Comparison of ENCODE assay signal across 8 mouse cellular contexts in the genomic region with DNA sequence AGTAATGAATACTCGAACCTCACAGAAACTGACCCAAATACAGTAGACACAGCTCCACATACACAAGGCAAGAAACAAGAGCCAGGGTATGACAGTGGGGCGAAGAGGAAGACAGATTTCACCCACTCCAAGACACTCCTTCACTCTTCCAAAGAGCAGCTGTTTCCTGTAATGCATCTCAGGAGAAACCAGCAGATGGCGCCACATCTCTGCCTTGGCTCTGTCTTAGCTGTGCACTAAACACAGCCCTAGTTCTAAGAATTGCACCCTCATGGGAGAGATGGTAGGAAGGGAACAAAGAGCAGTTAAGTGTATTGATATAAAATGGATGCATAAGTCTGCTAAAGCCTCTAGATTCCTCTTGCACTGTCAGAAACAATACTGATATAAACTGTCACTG. TPM values are rescaled to one million over a fixed set of nuclear protein-coding genes. Genes with fewer than 3 reads are reported as not detected.
DNase-seq lines count a peak whose midpoint lies in the region; ATAC-seq and TF ChIP-seq lines count a peak whose summit lies in the region.

No protein-coding gene starts in this region.

- no peaks in the 10 kb centered on the region for H3K9me3 ChIP-seq in ES-E14 (ENCODE audit: control insufficient read depth, insufficient read depth, low read depth, low read length)
- H3K9me3 ChIP-seq in forebrain, embryonic 12.5 days: no peaks in the 10 kb centered on the region
- no peaks in the 10 kb centered on the region for H3K9me3 ChIP-seq in liver, postnatal 0 days (ENCODE audit: low read length)

- no peaks in the 10 kb centered on the region for H3K4me1 ChIP-seq in ES-E14 (ENCODE audit: control insufficient read depth in 2 of 2, insufficient read depth in 2 of 2, low read length in 2 of 2, poor library complexity in 1 of 2)
- no peaks in the 10 kb centered on the region for H3K4me1 ChIP-seq in forebrain, embryonic 12.5 days
- peaks cover 9% of the 10 kb centered on the region for H3K4me1 ChIP-seq in liver, postnatal 0 days (ENCODE audit: insufficient read depth)

- peak; percentile 64 for DNase-seq in ES-E14 (ENCODE audit: low read depth, low spot score)
- DNase-seq in c-Kit-positive CD71-positive TER-119-positive erythroid progenitor cells, embryonic 14.5 days (ENCODE audit: low spot score): peak; percentile 76
- peak; percentile 82 to 86 for DNase-seq in heart, postnatal 36 days
- DNase-seq in layer of hippocampus, adult 11-12 months (ENCODE audit: low spot score): peak; percentile 88
- DNase-seq in liver, postnatal 0 days: peak; percentile 84
- peak; percentile 91 for DNase-seq in testis, postnatal 10 days (ENCODE audit: low spot score)

- H3K36me3 ChIP-seq in ES-E14 (ENCODE audit: control insufficient read depth, insufficient read depth, low read length, poor library complexity, severe bottlenecking): peaks cover 54% of the 10 kb centered on the region
- H3K36me3 ChIP-seq in forebrain, embryonic 12.5 days (replicated peaks): peaks cover 91% of the 10 kb centered on the region
- peaks cover 86% of the 10 kb centered on the region for H3K36me3 ChIP-seq in liver, postnatal 0 days (replicated peaks; ENCODE audit: insufficient read depth, low read length)

- no peaks in the 10 kb centered on the region for H3K27me3 ChIP-seq in forebrain, embryonic 12.5 days
- H3K27me3 ChIP-seq in liver, postnatal 0 days (ENCODE audit: insufficient read depth, low read length): no peaks in the 10 kb centered on the region

- H3K27ac ChIP-seq in ES-E14 (ENCODE audit: insufficient read depth, low read depth, low read length, poor library complexity, severe bottlenecking): no peak overlapping the region
- H3K27ac ChIP-seq in forebrain, embryonic 12.5 days: 0 out of 2 replicates have a peak overlapping the region, but pooled peaks have one; percentile 42
- H3K27ac ChIP-seq in liver, postnatal 0 days (ENCODE audit: low read depth): no peak overlapping the region

- H3K4me2 ChIP-seq in forebrain, embryonic 12.5 days: no peak overlapping the region
- no peak overlapping the region for H3K4me2 ChIP-seq in liver, postnatal 0 days (ENCODE audit: low read depth, low read length)

- intact Hi-C loops in heart, postnatal 36 days (cut with DNase I): loop anchor here (1.0 kb wide), 3 partner anchors 88 to 207 kb away; no protein-coding TSS in a partner anchor

- H3K9ac ChIP-seq in ES-E14 (ENCODE audit: insufficient read depth, low read depth, low read length, poor library complexity, severe bottlenecking): no peak overlapping the region
- no peak overlapping the region for H3K9ac ChIP-seq in forebrain, embryonic 12.5 days
- no peak overlapping the region for H3K9ac ChIP-seq in liver, postnatal 0 days (replicated peaks)

- in situ Hi-C loops in ES-E14 (cut with MboI; ENCODE audit: low sequenced_read_pairs in 2 of 2, unreplicated experiment in 2 of 2): no loop called here

- peak; percentile 81 for ATAC-seq in forebrain, embryonic 12.5 days (ENCODE audit: low FRiP score)
- ATAC-seq in liver, postnatal 0 days: peak; percentile 74
- peak; percentile 63 for ATAC-seq in neutrophil, adult 5-6 weeks (ENCODE audit: extremely low read depth, insufficient number of reproducible peaks, low FRiP score, poor library complexity, severe bottlenecking)

- TF ChIP-seq EP300 in liver, postnatal 0 days (IDR thresholded peaks at IDR 0.05; ENCODE audit: low read depth): no peak

- WGBS in forebrain, embryonic 12.5 days: 46% methylated on average over 3 of the region's 3 CpGs
- 47% methylated on average over 3 of the region's 3 CpGs for WGBS in liver, postnatal 0 days (ENCODE audit: insufficient replicate concordance)

- TF ChIP-seq CTCF in liver, postnatal 0 days (IDR thresholded peaks at IDR 0.05; ENCODE audit: low read depth): peak; percentile 98

- H3K4me3 ChIP-seq in ES-E14 (ENCODE audit: insufficient read depth in 1 of 2, low read depth in 1 of 2, low read length in 2 of 2, poor library complexity in 1 of 2, severe bottlenecking in 1 of 2): no peak overlapping the region
- H3K4me3 ChIP-seq in forebrain, embryonic 12.5 days (replicated peaks): no peak overlapping the region
- no peak overlapping the region for H3K4me3 ChIP-seq in liver, postnatal 0 days (ENCODE audit: low read depth, low read length)

TF ChIP-seq in ES-E14, 5 proteins besides CTCF, POLR2A, EP300 and RAD21:
- no peak for TF ChIP-seq HCFC1 (IDR thresholded peaks at IDR 0.05; ENCODE audit: borderline replicate concordance, insufficient read depth, low read length)
- no peak for TF ChIP-seq MAFK (IDR thresholded peaks at IDR 0.05; ENCODE audit: insufficient read depth, low read depth, low read length)
- no peak for TF ChIP-seq CHD2 (IDR thresholded peaks at IDR 0.05; ENCODE audit: low read depth, low read length)
- TF ChIP-seq ZNF384 (IDR thresholded peaks at IDR 0.05; ENCODE audit: low read depth, low read length): peak; percentile 59; the same call in 1 of the 2 replicates
- peak; percentile 76; the same call in 1 of the 2 replicates for TF ChIP-seq ZC3H11A (IDR thresholded peaks at IDR 0.05; ENCODE audit: borderline replicate concordance, low read depth, low read length)

RNA-seq across cellular contexts. Expression of a gene that starts 20.1 kb away (rescaled TPM):
- total RNA-seq in ES-E14 (2012; rRNA removed): 59.0 and 73.4 TPM in 2 replicates
- 42.8 and 51.9 TPM in 2 replicates for polyA plus RNA-seq in forebrain, embryonic 12.5 days (2016; fragmentation: Nextera tagmentation; extraction: Ambion mirVana)
- 10 to 100 TPM; 23.4 to 26.2 TPM for total RNA-seq in heart, postnatal 36 days (2021)
- 8.2 and 9.1 TPM in 2 replicates for polyA plus RNA-seq in liver, postnatal 0 days (2015; fragmentation: Nextera tagmentation; extraction: Ambion mirVana)
- total RNA-seq in neutrophil, adult 5-6 weeks (2017): 43.8 and 44.3 TPM in 2 replicates

RNA-seq across cellular contexts. Expression of a gene that starts 29.2 kb away (rescaled TPM):
- 79.3 and 84.4 TPM in 2 replicates for total RNA-seq in ES-E14 (2012; rRNA removed)
- polyA plus RNA-seq in forebrain, embryonic 12.5 days (2016; fragmentation: Nextera tagmentation; extraction: Ambion mirVana): 81.8 TPM in 2 replicates
- total RNA-seq in heart, postnatal 36 days (2021): 100 to 1,000 TPM in 1 of 2 experiments, 10 to 100 TPM in 1; 96.7 to 104 TPM
- polyA plus RNA-seq in liver, postnatal 0 days (2015; fragmentation: Nextera tagmentation; extraction: Ambion mirVana): 739 and 838 TPM in 2 replicates
- 16.6 and 25.1 TPM in 2 replicates for total RNA-seq in neutrophil, adult 5-6 weeks (2017)

RNA-seq across cellular contexts. Expression of a gene that starts 36.7 kb away (rescaled TPM):
- total RNA-seq in ES-E14 (2012; rRNA removed): not detected in 2 replicates
- polyA plus RNA-seq in forebrain, embryonic 12.5 days (2016; fragmentation: Nextera tagmentation; extraction: Ambion mirVana): not detected in 2 replicates
- total RNA-seq in heart, postnatal 36 days (2021): not detected
- 0.24 TPM in 1 of 2 replicates, not detected in the other for polyA plus RNA-seq in liver, postnatal 0 days (2015; fragmentation: Nextera tagmentation; extraction: Ambion mirVana)
- not detected in 2 replicates for total RNA-seq in neutrophil, adult 5-6 weeks (2017)

RNA-seq across cellular contexts. Expression of a gene that starts 37.2 kb away (rescaled TPM):
- 3.4 and 4.4 TPM in 2 replicates for total RNA-seq in ES-E14 (2012; rRNA removed)
- polyA plus RNA-seq in forebrain, embryonic 12.5 days (2016; fragmentation: Nextera tagmentation; extraction: Ambion mirVana): 1.5 and 2.1 TPM in 2 replicates
- 1 to 10 TPM; 4.1 to 4.8 TPM for total RNA-seq in heart, postnatal 36 days (2021)
- 32.6 and 39.3 TPM in 2 replicates for polyA plus RNA-seq in liver, postnatal 0 days (2015; fragmentation: Nextera tagmentation; extraction: Ambion mirVana)
- 0.37 TPM in 1 of 2 replicates, not detected in the other for total RNA-seq in neutrophil, adult 5-6 weeks (2017)

RNA-seq across cellular contexts. Expression of a gene that starts 54.4 kb away (rescaled TPM):
- total RNA-seq in ES-E14 (2012; rRNA removed): 5.8 and 10.7 TPM in 2 replicates
- 4.9 and 6.3 TPM in 2 replicates for polyA plus RNA-seq in forebrain, embryonic 12.5 days (2016; fragmentation: Nextera tagmentation; extraction: Ambion mirVana)
- total RNA-seq in heart, postnatal 36 days (2021): 10 to 100 TPM; 14.5 to 20.3 TPM
- 77.5 and 78.5 TPM in 2 replicates for polyA plus RNA-seq in liver, postnatal 0 days (2015; fragmentation: Nextera tagmentation; extraction: Ambion mirVana)
- total RNA-seq in neutrophil, adult 5-6 weeks (2017): not detected in 2 replicates
